Mouse (Mus musculus): ENCODE data around the gene Uhrf1. TPM values are rescaled to one million over a fixed set of nuclear protein-coding genes. Genes with fewer than 3 reads are reported as not detected.
"Not testable (repeated sequence)": the region's sequence is repeated elsewhere in the genome, so short reads cannot be mapped to it uniquely, and the experiment has no call there.

The Uhrf1 gene
- 1 to 10 TPM; 1.5 to 2.6 (median 2.2) TPM for total RNA-seq (2022)

GRCm38 (mm10) chr17:56303160-56303846 is at the start of gene Uhrf1:
Gene Uhrf1 (plus strand): TSS chr17:56303321.
- peak; percentile 69 for DNase-seq (ENCODE audit: low spot score)

DNA sequence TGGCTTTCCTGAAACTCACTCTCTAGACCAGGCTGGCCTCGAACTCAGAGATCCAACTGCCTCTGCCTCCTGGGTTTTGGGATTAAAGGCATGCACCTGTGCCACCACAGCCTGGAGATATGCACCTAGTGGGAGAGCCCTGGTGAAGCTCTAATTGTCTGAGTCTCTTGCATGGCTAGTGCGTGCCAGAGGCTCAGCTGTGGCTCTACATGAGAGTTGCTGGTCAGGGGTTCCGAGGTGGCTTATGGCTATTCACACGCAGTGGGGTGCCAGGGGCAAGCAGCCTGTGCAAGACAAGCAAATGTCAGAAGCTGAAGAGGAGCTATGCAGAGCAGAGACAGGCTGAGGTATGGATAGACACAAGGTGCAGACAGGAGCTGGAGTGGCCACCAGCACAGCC is 48.4 kb upstream of the Uhrf1 start:
- no peak for DNase-seq (ENCODE audit: low spot score)

DNA sequence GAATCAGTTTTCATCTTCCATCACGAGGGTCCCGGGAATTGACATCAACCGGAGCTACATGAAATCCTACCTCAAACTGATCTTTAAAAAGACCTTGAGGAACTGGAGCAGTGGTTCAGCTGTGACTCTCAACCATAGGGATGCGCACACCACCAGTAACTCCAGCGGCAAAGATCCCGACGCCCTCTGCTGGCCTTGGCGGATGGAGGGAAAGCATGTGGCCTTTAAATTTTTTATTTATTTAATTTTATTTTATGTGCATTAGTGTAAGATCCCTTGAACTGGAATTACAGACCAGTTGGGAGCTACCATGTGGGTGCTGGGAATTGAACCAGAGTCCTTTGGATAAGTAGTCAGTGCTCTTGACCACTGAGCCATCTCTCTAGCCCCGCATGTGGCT is 47.7 kb upstream of the Uhrf1 start:
- no peak for DNase-seq (ENCODE audit: low spot score)

DNA sequence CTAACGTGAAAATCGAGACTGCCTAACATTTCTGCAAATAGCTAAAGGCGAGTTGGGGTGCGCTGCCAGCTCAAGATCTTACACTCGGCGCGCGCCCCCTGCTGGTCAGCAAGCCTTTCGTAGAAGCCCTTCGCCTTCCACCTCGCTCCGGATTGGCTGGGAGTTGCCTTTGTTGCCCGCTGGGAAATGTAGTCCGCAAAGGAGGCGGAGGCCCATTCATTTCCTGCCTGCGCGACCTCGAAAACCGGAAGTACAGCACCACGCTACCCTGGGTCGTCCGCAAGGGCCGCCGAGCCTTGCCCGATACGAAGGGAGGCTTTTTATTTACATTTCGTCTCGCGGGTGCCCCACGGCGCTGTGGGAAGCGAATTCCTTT is 47.3 kb upstream of the Uhrf1 start:
- peak; percentile 98 for DNase-seq (ENCODE audit: low spot score)

GRCm38 (mm10) chr17:56256239-56256881 is 46.8 kb upstream of the Uhrf1 start, which contains the start of gene Fem1a:
Gene Fem1a (plus strand): TSS chr17:56256810.
- peak; percentile 99 for DNase-seq (ENCODE audit: low spot score)

DNA sequence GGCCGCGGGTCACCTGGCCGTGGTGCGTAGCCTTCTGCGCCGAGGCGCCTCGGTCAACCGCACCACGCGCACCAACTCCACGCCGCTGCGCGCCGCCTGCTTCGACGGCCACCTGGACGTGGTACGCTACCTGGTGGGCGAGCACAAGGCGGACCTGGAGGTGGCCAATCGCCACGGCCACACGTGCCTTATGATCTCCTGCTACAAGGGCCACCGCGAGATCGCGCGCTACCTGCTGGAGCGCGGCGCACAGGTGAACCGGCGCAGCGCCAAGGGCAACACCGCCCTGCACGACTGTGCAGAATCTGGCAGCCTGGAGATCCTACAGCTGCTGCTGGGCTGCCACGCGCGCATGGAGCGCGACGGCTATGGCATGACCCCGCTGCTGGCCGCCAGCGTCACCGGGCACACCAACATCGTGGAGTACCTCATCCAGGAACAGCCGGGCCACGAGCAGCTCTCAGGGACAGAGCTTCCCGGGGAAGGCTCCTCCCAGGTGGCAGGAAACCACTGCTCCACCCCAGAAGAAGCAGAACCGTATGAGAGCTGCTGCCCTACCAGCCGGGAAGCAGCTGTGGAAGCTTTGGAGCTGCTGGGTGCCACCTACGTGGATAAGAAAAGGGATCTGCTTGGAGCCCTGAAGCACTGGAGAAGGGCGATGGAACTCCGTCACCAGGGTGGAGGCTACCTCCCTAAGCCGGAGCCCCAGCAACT is 45.8 kb upstream of the Uhrf1 start:
- DNase-seq (ENCODE audit: low spot score): no peak

GRCm38 (mm10) chr17:56258269-56258668 is 44.9 kb upstream of the Uhrf1 start:
- DNase-seq (ENCODE audit: low spot score): not testable (repeated sequence)

DNA sequence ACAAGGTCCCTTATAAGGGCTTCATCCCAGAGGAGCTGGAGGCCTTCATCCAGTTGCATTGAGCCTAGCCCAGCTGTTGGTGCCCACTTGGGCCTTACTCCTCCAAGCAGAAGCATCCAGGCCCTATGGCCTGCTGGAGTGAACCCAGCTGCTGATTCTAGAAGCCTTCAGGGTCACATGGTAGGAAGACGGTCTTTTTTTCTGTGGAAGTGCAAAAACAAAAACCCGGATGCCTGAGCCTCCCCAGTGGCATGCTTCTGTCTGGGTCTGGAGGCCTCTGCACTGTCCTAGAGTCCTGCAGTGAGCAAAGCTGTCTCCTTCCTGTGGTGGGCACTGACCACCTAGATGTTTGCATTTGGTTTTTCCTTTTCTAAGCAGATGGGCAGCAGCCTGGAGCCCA is 44.3 kb upstream of the Uhrf1 start:
- not testable (repeated sequence) for DNase-seq (ENCODE audit: low spot score)

GRCm38 (mm10) chr17:56259301-56260037 is 43.7 kb upstream of the Uhrf1 start:
- no peak for DNase-seq (ENCODE audit: low spot score)

DNA sequence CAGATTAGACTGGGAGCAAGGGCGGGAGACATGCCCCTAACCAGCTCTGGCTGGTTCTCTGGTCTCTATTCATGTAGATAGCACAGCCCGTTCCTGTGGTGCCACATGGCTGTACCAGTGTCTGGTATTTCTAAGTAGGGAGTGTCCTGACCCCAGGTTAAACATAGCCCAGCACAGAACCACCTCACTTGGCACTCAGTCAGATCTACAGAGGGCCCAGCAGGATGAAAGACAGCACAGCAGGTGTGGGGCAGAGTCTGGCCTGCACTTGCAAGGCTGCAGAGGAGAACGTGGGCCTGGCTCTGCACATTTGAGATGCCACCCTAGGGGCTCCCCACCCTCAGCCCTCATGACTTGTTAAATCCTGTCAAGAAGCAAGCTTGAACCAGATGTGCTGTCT is 42.0 kb upstream of the Uhrf1 start:
- DNase-seq (ENCODE audit: low spot score): peak; percentile 71

- DNase-seq (ENCODE audit: low spot score): no peak
Measured at GRCm38 (mm10) chr17:56262645-56263094, 40.5 kb upstream of the Uhrf1 start.

DNA sequence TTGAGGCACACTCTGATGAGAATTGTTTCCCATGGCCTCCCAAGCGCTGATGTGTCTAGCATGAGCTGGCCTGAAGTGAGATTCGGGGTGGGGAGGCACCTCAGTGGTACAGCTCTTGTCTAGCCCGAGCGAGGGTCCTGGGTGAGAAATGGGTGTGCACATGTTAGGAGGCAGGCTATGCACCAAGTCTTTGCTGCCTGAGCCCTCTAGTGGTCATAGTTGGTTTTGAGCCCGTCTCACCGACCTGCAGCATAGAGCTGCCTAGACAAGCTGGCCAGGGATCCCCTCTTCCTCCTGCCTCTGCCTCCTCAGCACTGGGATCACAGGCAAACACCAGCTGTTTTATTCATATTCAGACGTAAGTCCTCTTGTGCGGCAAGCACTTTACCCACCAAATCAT is 39.1 kb upstream of the Uhrf1 start:
- DNase-seq (ENCODE audit: low spot score): peak; percentile 82

DNA sequence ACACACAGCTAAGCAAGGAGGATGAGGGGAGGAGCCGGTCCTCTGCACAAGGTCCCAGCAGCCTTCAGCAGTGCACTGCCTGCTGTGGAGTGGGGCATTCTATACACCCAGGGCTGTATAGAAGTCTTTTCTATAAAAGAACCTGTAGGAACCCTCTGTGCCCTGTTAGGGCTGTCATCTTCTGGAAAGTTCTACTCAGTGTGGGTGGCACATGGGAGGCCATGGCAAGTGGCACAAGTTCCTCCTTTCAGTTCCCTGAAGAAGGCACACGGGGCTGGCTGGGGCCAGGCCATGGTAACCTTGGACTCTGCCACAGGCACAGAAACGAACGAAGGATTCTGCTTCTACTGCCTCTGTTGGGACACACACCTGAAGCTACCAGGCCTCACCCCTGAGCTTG is 38.1 kb upstream of the Uhrf1 start:
- DNase-seq (ENCODE audit: low spot score): no peak

GRCm38 (mm10) chr17:56265869-56266268 is 37.3 kb upstream of the Uhrf1 start:
- DNase-seq (ENCODE audit: low spot score): no peak

DNA sequence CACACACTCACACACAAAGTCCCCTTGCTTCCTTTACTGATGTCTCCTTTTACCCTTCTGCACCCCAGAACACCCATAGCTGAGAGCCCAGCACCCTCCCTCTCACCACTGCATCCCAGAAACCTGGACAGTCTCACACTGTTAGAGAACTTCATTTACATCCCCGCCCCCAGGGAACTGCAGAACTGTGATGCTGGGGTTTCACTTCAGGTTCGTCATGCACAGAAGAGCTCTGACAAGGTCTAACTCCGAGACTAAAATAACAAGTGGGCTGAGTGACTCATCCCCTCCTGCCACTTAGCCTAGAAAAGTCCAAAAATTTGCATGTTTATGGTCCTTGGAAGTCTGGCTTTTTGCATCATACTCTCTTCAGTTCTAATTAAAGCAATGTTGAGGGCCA is 36.9 kb upstream of the Uhrf1 start:
- no peak for DNase-seq (ENCODE audit: low spot score)

- DNase-seq (ENCODE audit: low spot score): peak; percentile 86
Measured at GRCm38 (mm10) chr17:56269153-56269630, 33.9 kb upstream of the Uhrf1 start.

DNA sequence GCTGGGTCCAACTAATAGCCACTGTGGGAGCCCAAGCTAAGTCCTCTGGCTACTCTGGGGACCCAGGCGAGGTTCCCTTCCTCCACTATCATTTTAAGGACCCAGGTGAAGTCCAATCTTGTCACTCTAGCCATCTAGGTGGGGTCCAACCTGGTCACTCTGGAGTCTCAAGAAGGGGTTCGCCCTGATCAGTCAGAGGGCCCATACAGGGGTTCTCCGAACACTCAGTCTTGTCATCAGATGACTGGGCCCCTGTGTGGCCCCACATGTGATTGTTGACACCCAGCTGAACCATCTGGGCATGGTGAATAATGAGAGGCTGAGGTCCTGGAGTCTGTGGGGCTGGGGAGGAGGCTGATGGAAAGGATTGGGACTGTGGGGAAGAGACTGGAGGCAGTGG is 33.4 kb upstream of the Uhrf1 start:
- no peak for DNase-seq (ENCODE audit: low spot score)

DNA sequence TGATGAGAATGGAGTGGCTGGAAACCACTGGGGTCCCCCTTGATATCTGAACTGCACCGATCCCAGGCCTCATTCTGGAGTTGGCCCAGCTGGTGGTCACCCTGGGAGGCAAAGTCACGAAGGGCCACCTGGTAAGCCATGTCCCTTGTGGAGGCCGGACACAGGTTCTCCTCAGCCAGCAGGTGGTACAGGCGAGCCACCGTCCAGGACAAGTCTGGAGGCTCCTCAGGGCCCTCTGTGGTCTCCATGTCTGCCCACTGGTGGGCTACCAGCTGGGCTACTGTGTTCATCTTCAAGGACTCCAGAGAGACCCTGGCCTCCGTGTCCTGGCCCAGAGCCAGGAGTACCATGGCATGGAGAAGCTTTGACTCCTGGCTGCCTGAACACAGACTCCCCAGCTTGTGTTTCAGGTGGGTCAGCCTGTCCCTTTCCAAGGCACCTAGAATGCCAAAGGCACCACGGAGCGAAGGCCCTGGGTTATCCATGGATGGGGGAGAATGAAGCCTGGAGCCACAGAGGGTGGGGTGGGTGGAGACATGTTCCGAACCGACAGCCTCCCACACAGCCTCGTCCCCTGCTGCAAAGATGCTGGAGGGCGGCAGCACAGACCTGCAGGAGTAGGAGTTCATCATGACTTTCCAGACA is 31.4 kb upstream of the Uhrf1 start:
- DNase-seq (ENCODE audit: low spot score): no peak

DNA sequence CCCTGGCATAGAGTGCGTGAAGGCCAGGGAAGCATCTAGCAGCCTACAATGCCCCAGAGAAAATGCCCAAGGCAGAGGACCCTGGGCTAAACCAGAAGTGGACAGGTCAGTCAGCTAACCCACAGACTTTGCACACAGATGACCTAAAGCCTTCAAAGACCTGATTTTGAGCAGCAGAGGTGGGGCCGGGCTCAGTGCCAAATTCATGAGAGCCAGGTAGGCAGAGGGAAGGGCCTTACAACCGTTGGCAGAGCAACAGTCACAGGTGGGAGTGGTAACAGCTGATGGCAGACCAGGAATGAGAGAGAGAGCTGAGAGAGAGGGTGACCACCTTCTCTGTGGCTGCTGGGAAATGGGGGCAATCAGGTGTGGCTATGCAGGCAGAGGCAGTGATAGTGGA is 30.5 kb upstream of the Uhrf1 start:
- DNase-seq (ENCODE audit: low spot score): no peak

DNA sequence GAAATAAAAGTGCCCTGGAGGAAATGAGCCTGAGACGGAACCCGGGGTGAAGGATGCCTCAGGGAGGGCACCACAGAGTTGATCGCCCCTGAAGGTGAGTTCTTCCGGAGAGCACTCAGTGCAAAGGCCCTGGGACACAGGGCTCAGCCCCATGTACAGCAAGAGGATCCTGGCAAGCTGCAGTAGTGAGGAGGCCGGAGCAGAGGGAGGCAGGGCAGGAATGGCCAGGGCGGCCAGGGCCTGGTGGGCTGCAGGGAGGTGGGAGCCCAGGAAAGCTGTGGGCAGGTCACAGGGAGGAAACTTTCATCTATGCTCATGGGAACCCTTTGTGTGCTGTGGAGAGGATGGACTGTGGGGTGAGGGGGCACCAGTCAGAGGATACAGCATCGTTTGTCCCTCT is 29.6 kb upstream of the Uhrf1 start:
- DNase-seq (ENCODE audit: low spot score): no peak

DNA sequence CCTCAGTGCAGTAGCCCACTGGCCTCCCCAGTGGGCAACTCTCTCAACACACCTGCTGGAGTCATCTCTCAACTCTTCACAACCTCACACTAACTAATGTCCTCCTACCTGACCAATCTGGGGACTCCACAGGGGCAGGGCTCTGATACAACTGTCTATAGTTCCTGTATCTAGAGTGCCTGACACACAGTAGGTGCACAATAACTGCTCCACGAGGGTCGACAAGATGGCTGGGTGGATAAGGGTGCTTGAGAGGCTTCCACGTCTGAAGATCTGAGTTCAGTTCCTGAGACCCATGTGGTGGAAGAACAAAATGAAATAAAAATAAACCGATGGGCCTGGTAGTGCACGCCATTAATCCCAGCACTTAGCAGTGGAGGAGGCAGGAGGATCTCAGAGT is 29.1 kb upstream of the Uhrf1 start:
- DNase-seq (ENCODE audit: low spot score): no peak

Measured in heart, adult 8-10 months (tissue).